Mouse (Mus musculus): ENCODE data around the gene Lce3c.

Lce3c gene

DNA sequence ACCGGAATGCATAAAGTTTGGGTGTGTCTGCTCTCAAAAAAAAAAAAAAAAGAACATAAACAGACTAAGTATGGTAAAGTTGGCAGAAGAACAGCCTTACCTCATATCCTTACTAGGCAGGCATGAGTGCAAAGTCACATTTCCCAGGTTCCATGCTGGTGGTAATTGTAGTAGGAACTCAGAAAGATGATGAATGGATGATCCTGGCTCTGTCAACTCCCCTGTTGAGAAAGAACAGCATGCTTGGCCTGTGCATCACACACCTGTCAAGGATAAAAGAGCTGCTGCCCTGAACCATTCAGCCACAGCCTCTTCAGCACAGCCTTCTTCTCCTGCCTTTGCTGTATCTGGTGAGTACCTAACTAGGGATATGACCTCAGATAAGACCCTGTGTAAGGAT lies at the start of gene Lce3c:
Gene Lce3c, plus strand, starts transcription at position 301 of the 400 bp plus-strand sequence.
- no peak for DNase-seq

DNA sequence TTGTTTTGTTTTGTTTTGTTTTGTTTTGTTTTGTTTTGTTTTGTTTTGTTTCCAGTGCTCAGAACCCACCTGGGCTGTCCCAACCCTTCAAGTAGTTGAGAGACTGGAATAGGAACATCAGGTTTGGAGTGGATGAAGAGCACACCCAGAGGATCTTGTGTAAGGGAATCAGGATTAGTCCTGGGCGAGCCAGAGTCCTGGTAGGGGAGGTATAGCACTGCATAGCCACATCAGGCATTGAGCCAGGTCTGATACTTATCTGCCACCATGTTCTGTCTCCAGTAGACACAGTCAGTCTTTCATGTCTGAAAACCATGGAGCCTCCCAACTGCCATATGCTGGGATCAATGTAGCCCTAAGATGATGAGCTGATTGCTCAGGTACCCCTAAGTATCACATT lies 49.8 kb upstream of the Lce3c start:
- DNase-seq, result no peak

DNA sequence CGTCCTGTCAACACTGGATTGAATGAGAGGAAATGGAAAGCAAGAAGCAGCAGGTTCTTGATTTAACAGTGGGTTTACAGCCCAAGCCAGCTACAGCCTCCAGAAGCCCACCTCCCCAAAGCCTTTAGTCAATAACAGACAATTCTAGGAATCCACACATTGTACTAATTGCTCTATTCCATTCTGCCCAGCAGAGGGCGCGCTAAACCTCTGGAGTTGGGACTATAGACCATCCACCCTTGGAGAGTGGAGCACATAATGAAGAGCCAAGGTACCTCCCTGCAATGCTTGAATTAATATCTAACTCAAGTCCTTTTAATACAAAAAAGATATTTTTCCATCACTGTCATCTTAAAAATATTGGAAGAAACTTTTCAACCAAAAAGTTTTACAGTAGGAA lies 41.3 kb upstream of the Lce3c start:
- DNase-seq, result peak; percentile 38

DNA sequence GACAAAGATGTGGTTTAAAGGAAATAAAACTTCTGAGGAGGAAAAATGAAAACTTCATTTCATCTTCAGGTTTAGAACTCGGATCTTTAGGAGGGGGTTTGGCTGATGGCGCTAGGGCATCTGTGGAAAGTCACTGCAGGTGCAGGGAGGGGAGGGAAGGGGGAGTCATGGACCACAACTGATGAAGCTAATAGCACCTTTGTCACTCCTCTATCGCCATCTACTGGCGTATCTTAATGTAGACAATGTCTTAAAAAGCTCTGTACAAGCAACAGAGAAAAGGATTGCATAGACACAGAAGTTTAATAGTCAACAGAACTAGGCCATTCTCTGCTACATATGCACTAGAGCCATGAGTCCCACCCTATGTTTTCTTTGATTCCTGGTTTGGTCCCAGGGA lies 40.6 kb upstream of the Lce3c start:
- DNase-seq, result no peak

DNA sequence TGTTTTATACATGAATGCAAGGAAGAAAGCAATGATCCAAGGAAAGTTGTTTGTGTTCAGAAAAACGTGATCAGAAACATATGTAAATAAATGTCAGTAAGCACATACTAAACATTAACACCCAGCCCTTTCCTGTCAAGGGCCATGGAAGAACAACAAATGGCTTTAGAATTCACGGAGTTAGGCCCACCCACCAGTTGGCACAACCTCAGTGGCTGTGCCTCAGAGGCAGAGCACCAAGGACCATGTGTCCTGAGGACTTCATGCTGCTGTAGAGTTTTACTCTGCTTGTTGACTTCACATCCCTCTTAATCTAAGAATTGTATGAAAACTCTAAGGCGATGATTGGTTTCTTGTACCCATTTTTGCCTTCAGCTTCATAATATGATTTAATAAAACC lies 39.1 kb upstream of the Lce3c start:
- DNase-seq, result no peak

DNA sequence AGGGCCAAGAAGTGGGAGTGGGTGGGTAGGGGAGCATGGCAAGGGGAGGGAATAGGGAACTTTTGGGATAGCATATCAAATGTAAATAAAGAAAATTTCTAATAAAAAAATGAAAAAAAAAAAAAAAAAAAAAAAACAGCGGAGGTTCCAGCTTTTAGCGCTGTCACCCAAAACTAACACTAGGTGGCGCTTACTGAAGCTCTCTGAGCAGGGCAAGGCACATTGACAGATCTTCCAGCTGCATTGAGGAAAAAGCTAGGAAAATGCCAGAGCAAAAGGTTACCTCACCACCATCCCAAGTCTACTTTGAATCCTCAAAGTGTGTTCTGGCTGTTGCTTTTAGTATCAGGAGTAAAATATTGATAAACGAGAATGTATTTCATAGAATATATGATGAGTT lies 36.7 kb upstream of the Lce3c start:
- no peak for DNase-seq

DNA sequence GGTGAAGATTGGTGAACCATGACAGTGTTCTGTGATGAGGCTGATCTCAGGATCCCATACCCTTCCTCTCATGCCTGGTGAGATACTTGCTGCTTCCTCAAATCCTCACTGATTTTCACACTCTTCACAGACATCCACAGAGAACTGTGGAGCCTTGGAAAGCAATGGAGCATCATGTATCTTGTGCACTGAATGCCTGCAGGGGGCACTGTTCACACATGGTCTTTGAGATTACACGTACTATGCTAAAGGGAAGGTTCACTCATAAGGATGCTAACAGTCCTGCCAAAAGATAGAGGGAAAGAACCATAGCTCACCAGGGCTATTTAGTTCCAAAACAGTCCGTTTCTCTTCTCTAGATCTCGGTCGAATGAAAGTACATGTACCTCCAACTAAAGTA lies 23.9 kb upstream of the Lce3c start:
- peak; percentile 7 for DNase-seq

DNA sequence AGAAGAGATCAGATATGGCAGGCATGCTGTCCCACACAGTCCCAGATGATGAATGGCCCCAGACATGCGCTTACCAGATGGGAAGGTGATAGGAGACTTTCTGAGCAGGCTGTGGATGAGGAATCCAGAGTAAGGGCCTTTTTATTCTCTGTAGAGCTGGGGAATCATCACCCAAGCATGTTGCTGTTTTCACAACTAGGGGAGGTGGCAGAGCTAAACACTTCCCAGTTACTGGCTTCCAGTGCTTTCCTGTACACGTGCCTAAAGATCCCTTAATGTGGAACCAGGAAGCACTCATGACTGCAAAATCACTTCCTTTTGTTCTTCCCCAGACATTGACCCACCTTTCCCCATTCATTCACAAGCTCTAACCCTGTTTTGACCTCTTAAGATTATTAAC lies 18.2 kb upstream of the Lce3c start, which contains the start of gene Lce3a:
Gene Lce3a, minus strand, starts transcription at position 101 of the 400 bp plus-strand sequence.
- DNase-seq, result no peak

DNA sequence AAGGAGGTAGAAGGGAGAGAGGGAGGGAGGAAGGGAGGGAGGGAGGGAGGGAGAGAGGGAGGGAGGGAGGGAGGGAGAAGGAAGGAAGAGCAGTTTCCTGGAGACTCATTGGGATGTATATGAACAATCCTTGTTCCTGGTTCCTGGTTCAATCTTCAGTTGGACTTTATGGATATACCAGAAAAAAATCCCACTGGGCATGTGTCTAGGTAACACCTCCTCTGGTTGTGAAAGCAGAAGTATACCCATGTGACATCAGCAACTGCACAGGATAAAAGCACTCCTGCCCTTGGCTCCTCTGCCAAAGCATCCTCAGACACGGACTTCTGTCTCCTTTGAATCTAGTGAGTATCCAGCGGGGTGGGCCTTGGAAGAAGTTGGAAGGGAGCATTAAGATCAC lies 11.6 kb upstream of the Lce3c start, which contains the start of gene Lce3b:
Gene Lce3b, plus strand, starts transcription at position 301 of the 400 bp plus-strand sequence.
- DNase-seq, result no peak

DNA sequence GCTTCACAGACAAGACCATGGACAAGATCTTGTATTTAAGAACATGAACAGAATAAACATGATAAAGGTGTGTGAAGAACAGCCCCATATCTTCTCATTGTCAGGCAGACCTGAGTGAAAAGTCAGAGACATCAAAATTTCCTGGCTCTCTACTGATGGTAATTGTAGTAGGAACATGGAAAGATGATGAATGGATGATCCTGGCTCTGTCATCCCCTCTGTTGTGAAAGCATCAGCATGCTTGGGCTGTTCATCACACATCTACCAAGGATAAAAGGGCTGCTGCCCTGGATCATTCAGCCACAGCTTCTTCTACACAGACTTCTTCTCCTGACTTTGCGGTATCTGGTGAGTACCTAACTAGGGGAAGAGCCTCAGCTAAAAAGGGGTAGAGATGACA lies 12.8 kb downstream of the Lce3c start, which contains the start of gene Lce3d:
Gene Lce3d, plus strand, starts transcription at position 301 of the 400 bp plus-strand sequence.
- no peak for DNase-seq

DNA sequence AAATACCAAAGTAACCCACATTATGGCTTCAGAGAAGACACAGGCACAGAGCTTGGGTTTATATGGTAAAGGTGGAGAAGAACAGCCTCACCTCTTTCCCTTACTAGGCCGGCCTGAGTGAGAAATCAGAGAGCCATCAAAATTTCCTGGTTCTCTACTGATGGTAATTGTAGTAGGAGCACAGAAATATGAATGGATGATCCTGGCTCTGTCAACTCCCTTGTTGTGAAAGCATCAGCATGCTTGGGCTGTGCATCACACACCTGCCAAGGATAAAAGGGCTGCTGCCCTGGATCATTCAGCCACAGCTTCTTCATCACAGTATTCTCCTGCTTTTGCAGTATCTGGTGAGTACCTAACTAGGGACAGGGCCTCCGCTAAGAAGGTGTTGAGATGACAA lies 22.5 kb downstream of the Lce3c start, which contains the start of gene Lce3e:
Gene Lce3e, plus strand, starts transcription at position 301 of the 400 bp plus-strand sequence.
- no peak for DNase-seq

DNA sequence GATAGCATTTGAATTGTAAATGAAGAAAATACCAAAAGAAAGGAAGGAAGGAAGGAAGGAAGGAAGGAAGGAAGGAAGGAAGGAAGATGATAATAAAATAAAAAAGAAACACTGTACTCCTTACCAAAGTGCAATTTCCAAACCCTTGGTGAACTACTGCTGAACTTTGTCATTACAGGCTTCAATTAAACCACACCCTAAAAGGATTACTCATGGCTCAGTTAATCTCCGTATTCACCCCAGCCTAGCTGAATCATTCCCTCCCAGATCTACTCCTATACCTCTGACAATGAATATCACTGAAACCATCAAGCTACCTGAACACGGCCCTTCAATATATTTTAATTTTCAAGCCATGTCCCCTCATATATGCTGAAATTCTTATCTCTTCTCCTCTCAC lies 34.2 kb downstream of the Lce3c start:
- DNase-seq, result no peak

DNA sequence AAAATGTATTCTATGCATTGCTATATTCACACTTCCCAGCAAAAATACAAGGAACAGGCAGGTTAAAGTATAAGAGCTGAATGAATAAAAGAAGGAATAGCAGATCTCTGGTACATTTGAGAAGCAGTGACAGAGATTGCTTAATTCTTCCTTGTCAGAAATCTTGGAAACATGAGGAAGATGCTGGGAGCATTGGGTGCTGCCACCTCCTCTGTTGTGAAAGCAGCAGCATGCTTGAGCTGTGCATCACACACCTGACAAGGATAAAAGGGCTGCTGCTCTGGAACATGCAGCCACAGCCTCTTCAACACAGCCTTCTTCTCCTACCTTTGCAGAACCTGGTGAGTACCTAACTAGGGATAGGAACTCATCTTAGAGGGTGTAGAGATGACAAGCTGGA lies 47.6 kb downstream of the Lce3c start, which contains the start of gene Lce3f:
Gene Lce3f, plus strand, starts transcription at position 301 of the 400 bp plus-strand sequence.
- DNase-seq, result no peak
